Mouse (Mus musculus) B cell, adult 67 days (primary cell): Measurements from ENCODE around the gene Ddt. TPM values are rescaled to one million over a fixed set of nuclear protein-coding genes. Genes with fewer than 3 reads are reported as not detected.

ENCODE experiments used
- total RNA-seq, 2 experiments: library from RNA; stranded (reverse); gene quantifications; 4 replicates each; pipeline ENCODE4 v1.2.4; 2023

Ddt gene
- 10 to 100 TPM; 32.0 to 36.7 TPM for total RNA-seq

DNA sequence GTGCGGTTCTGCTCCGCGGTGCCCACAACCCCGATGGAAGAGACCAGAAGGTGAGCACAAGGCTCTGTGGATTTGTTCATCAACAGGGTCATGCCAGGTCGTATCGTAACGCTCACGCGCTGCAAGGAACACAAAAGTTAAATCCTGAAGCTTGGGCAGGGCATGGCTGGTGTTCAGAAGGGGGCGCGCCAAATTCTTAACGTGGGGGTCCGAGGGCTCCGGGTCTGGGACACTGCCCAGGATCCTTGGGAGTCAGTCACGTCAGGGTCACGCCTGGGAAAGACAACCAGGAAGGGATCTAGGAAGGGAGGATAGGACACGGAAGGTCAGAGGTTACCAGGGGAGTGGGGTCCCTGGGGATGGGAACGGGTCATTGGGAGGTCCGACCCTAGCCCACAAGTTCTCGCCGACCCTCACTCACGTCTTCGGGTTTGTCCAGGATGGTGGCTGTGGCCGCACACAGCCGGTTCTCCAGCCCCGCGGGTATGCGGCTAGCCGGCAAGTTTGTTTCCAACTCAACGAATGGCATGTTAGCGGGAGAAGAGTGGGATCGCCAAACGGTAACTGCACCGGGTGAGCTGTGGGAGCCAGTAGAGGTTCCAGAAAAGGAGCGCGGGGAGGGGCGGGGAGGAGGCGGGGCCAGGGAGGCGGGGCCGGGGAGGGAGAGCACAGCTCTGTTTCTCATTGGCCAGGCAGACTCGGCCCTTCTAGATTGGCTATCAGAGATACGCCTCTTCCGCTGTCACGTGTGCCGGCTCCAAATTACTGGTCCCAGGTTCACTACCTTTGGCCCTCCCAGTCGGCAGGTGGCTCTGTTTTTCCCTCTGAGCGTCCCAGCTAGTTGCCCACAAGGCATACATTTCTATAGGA, at the start of gene Ddt:
TSS of gene Ddt (minus strand) at position 620 of the 870 bp plus-strand sequence.

GRCm38 (mm10) chr10:75822443-75822842, 49.2 kb upstream of the Ddt start, which contains the start of gene Gstt4:
Gene Gstt4, minus strand, starts transcription at chr10:75822543.

GRCm38 (mm10) chr10:75798176-75798696, 25.0 kb upstream of the Ddt start, which contains the start of gene Gstt1:
Gene Gstt1, minus strand, starts transcription at chr10:75798584.

GRCm38 (mm10) chr10:75780769-75781578, 7.8 kb upstream of the Ddt start, which contains the start of the genes Gm20441 and Gstt3:
Gene Gm20441, minus strand, starts transcription at chr10:75780954.
Gene Gstt3, minus strand, starts transcription at chr10:75781414.

DNA sequence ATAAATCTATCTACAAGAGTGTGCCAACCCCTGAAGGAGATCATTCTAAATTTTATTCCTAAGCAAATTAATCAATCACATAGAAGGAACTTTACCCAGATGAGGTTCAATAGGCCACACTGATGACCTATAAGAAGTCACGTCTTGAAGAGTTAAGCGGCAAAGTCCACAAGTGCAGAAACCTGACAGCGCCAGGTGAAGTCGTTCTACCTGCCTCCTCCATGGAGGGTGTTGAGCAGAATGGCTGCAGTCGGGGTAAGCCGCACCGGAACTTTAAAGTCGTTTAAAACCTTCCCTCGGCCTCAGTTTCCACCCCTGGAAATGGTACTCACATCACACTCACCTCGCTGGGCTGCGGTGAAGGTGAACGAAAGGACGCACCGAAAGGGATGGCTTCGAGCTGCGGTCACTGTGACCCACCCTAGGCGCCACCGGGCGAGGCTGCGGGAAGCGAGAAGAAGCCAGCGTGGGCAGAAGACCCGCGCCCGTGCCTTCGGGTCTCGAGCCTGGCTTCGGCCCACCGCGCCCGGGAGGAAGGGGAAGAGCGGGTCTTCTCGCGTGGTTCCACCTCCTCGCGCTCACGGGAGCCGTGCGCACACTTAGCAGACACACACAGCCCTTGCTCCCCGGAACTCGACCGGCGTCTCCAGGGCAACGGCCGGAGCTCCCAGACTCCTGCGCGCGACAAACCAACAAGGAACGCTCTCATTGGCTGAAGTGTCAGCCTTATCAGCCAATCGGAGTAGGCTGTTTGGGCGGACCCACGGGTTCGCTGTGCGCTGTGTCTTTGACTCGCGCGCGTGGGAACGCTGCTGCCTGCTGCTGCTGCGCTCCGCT, 9.3 kb downstream of the Ddt start, which contains the start of gene Cabin1:
TSS of gene Cabin1 (minus strand) at position 660 of the 837 bp plus-strand sequence.

Other genes with a start within 250 kb of the Ddt start
- gene Lrrc75b, start 213.1 kb downstream of the Ddt start, total RNA-seq: not detected
- gene Ggt1, start 211.8 kb downstream of the Ddt start, total RNA-seq: not detected
- 1 to 10 TPM; 1.2 to 1.4 TPM for gene Ggt5, start 184.1 kb downstream of the Ddt start, total RNA-seq
- gene Susd2, start 129.4 kb downstream of the Ddt start, total RNA-seq: 1 to 10 TPM; 2.3 to 3.3 TPM
- gene Cabin1, start 9.1 kb downstream of the Ddt start, total RNA-seq: 100 to 1,000 TPM in 1 of 2 experiments, 10 to 100 TPM in 1; 99.7 to 119 TPM
- gene Gm20441, start 7.5 kb upstream of the Ddt start, total RNA-seq: not detected
- gene Gstt3, start 8.0 kb upstream of the Ddt start, total RNA-seq: 10 to 100 TPM in 1 of 2 experiments, 1 to 10 TPM in 1; 9.0 to 10.6 TPM
- gene Gstt1, start 25.2 kb upstream of the Ddt start, total RNA-seq: not detected
- gene Gstt4, start 49.1 kb upstream of the Ddt start, total RNA-seq: not detected
- 10 to 100 TPM; 35.1 to 35.2 TPM for gene Gstt2, start 64.0 kb upstream of the Ddt start, total RNA-seq
- gene Mif, start 86.8 kb upstream of the Ddt start, total RNA-seq: 100 to 1,000 TPM; 202 to 212 TPM
- gene Derl3, start 120.0 kb upstream of the Ddt start, total RNA-seq: 10 to 100 TPM in 1 of 2 experiments, 1 to 10 TPM in 1; 8.3 to 12.2 TPM
- 10 to 100 TPM; 80.2 to 89.9 TPM for gene Smarcb1, start 148.2 kb upstream of the Ddt start, total RNA-seq
- gene Chchd10, start 159.7 kb upstream of the Ddt start, total RNA-seq: 100 to 1,000 TPM; 151 to 169 TPM
- gene Mmp11, start 163.1 kb upstream of the Ddt start, total RNA-seq: 1 to 10 TPM; 4.2 to 6.4 TPM
- not detected for gene Gm867, start 167.3 kb upstream of the Ddt start, total RNA-seq
- 100 to 1,000 TPM; 118 to 155 TPM for gene Vpreb3, start 169.6 kb upstream of the Ddt start, total RNA-seq
- gene Gm5134, start 181.1 kb upstream of the Ddt start, total RNA-seq: 1 to 10 TPM in 1 of 2 experiments, under 1 TPM in 1; 0.73 to 1.3 TPM